Mouse (Mus musculus) retina, embryonic 14.5 days (tissue): Measurements from ENCODE around the gene Kdm2a.
"Not testable (repeated sequence)": the region's sequence is repeated elsewhere in the genome, so short reads cannot be mapped to it uniquely, and the experiment has no call there.

ENCODE experiments used
- DNase-seq: peaks from one replicate; pipeline ENCODE4 v3.0.0-alpha.2; 2015; ENCODE audit warnings: low spot score

Gene Kdm2a

DNA sequence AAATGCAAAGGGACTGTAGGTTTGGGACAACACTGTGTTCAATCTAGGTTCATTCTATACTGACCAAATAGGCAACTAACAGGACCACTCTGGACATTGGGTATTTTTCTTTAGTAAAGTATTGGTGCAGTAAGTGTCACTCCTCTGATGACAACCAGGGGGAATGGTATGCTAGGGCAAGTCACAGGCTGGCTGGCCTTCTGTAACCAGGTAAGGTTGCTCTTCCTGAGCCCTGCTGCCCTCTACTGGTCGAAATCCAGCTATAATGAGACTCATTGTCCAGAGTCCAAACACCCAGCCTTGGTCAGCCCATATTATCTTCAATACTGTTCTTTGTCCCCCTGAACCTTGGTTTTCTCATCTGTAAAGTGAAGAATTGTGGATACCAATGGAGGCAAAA, 19.1 kb upstream of the Kdm2a start:
- peak; percentile 85 for DNase-seq

DNA sequence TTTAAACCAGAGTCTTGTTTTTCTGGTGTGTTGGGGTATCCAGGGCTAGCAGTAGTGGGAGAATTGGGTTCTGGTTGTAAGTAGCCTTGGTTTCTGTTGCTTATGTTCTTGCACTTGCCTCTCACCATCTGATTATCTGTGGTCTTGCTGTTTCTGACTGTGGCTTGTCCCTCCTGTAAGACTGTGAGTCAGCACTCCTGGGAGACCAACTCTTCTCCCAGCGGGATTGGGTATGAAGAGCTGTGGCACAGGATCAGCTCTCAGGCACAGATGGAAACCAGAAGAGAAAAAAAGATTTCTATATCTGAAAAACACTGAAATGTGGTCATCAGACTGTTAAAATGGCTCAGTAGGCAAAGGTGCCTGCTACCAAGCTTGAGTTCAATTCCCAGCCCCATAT, 16.5 kb upstream of the Kdm2a start:
- no peak for DNase-seq

DNA sequence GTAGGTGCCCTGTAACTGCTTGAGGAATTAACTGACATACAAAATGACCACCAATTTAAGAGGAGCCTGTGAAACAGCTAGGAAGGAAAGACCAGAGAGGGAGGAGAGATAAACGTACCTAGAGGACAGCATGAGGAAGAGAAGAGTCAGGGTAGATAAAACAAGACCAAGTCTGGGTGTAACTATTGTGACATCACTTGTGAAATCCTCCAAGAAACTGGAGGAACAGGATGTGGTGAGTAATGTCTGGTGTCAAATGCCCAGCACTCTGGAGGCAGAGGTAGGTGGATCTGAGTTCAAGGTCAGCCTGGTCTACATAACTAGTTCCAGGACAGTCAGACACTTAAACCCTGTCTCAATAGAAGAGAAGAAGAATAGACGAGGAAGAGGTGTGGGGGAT, 11.0 kb upstream of the Kdm2a start:
- no peak for DNase-seq

DNA sequence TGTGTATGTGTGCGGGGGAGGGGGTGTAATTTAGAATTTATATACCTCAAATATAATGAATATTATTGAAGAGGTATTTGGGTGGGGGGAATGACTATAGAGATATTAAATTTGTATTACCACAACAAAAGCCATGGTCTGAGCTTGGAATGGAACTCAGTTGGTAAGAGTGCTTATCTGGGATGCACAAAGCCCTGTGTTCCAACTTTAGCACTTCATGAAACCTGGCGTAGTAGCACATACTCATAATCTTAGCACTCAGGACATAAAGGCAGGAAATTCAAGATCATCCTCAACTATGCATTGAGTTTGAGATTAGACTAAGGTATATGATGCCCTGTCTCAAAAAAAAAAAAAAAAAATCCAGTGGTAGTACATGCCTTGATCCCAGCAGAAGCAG, 6.8 kb upstream of the Kdm2a start:
- no peak for DNase-seq

DNA sequence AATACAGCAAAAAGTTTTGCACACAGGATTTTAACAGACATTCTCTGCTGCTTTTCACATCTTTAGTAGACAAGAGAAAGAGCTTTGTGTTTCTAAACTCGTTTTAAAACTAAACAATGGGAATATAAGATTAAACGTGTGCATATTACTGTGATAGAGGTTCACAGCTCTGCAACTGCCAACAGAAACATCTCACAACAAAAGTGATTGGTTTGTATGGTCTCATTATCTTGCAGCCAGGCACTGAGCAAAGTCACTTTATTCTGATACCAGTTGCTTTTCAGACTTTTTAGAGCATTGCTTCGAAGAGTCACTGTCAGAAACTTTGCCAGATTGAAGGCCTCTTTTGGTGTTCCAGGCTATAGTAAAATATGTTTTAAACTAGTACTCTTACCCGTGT, 874 bp upstream of the Kdm2a start:
- no peak for DNase-seq

DNA sequence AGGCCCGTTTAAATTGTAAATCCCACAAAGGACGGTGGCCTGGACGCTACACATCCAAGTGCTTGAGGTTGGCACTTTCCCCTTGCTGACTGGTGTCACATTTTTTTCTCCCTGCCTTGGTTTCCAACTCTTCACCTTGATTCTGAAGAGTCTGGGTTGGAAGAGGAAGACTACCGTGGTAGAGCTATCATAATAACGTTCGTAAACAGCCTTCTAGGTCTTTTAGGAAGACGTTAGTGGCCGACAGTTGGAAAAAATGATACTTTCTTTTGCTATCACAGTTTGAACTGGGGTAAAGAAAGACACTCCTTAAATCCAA, 504 bp upstream of the Kdm2a start:
- DNase-seq: no peak

DNA sequence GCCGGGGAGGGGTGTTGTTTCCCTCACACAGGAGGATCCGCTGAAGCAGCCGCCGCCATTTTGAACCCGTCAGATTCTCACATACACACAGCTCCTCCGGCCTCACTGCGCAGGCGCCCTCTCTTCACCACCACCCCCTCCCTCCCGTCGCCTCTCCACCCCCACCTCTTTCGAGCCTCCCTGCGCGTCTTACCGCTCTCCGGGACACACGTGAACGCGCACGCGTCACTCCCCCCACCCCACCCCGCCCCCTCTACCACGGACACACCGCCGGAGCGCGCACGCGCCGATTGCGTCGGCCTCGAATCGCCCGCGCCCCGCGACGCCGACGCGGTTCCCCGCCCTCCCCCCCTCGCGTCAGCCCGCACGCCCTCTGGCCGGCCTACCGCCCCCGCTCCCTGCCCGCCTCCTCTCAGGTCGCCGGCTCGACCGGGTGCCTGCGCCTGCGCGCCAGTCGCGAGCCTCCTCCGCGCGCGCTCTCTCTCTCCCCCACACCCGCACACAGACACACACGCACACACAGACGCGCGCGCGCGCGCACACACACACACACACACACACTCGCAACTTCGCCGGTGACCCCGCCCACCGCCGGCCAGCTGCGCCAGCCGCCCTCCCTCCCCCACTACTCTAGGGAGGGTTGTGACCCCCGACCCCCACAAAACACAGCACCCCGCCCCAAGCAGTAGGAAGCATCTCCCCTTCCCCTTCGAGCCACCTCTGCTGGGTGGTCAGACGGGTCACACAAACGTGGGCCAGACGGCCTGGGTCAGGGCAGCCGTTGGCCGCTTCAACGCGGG, 887 bp downstream of the Kdm2a start:
- DNase-seq: peak; percentile 99

DNA sequence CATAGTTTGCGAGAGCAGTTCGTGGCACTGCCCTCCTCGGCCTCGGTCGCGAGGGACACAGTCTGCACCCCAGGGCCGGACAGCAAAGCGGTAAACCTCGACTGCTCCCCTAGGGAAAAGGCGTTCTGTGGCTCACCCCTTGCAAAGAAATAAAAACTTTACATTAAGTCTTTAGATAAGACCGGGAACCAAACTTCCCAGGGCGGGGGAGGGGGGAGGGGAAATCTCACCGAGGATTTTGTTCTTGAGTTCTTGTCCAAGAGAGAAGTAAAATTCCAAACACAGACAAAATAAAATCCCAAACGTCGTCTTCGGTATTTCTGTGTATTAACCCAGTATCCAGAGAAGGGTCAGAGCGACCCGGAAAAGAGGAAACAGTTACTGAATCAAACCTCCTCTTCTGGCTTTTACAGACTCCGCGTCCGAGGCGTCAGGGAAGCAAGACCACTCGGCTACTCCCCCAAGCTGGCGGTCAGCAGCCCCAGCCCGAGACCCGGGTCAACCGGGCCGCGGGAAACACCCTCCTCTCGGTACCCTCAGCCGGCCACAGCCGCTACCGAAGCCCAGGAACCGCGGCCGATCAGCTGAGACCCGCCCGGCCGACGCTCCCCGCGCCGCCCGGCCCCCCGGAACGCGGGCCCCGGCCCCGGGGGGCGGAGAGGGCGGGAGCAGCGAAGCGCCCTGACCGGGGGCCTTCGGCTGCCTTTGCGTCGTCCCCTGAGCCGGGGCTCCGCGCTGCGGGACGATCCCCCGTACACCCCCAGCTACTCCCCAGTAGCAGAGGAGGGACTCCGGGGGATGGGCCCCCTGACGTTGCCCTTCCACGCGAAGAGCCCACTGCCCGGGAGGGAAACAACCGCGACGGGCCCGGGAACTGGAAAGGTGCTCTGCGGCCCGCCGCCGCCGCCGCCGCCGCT, 1.7 kb downstream of the Kdm2a start:
- peak; percentile 37 for DNase-seq

DNA sequence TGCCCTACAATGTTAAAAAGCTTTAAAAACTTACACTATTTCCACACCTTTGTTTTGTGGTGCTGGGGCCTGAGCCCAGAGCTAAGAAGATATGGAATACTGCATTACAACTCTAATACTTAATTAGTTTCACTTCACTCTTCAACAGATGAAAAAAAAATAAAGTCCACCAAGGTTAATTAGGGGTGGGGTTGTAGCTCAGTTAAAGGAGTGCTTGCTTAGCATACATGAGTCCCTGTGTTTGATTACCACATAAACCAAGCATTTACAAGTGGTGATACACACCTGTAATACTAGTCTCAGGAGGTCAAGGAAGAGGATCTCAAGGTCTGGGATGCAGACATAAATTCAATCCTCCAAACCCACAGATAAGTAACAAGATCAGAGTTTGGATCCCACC, 10.8 kb downstream of the Kdm2a start:
- DNase-seq: no peak

DNA sequence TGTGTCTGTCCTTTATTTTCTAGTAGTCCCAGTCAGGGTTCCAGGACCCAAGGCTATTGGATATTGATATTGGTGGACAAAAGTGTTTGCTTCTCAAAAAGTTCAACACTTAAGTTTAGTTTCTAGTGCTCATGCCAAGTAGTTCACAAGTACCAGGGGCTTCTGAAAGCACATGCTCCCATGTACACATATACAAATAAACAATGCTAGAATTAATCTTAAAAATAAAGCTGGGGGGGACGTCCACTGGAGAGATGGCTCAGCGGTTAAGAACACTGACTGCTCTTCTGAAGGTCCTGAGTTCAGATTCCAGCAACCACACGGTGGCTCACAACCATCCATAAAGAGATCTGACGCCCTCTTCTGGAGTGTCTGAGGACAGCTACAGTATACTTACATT, 13.1 kb downstream of the Kdm2a start:
- no peak for DNase-seq

DNA sequence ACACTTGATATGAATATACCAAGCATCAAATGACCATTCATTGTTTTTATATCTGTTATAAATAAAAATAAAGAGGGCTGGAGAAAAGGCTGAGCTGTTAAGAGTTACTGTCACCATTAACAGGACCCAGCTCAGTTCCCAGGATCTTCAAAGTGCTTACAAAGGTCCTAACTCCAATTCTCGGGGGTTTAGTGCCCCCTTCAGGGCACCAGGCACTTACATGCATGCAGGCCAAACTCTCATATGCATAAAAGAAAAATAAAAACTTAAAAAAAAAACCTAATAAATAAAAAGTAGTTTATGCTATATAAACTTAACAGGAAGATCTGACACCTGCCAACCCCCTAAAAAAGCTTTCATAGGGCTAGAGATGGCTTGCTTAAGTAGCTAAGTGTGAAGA, 13.8 kb downstream of the Kdm2a start:
- peak; percentile 25 for DNase-seq

DNA sequence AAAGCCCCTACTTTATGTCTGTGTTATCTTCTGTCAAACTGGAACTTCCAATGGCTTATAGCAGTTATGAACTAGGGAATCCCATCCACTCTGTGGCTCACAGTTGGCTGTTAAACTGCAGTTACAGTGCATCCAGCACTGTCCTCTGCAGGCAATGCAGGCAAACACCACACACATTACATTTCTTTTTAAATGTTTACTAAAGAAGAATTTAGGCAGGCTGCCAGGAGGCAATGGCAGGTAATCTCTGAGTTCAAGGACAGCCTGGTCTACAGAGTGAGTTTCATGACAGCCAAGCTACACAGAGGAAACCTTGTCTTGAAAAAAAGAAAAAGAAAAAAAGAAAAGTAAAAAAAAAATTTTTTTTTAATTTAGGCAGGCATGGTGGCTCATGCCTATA, 14.8 kb downstream of the Kdm2a start:
- DNase-seq: no peak

DNA sequence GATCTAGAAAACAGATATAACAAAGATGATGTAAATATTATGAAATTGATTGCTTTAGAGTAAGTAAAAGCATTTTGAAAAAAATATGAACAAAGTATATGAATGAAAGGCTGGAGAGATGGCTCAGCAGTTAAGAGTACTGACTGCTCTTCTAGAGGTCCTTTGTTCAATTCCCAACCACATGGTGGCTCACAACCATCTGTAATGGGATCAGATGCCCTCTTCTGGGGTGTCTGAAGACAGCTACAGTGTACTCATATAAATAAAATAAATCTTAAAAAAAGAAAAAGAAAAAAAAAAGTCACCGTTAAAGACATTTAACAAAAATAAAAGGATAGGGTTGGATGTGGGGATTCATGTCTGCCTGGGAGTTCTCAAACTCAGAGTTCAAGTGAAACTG, 15.8 kb downstream of the Kdm2a start:
- DNase-seq: not testable (repeated sequence)

DNA sequence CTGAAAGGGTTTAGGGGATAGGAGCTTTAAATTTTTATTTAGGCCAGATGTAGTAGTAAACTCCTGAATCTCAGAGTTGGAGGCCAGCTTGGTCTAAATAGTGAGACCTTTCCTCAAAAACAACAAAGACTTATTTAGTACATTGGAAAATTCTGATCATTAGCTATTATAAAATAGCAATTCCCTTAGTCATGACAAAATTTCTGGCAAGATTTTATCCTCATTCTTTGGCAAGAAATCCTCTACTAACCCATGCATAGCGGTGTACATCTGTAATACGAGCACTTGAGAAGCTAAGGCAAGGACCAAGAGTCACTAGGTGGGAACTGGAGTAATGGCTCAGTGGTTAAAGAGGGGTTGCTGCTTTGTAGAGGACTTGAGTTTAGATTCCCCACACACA, 27.4 kb downstream of the Kdm2a start:
- DNase-seq: no peak

DNA sequence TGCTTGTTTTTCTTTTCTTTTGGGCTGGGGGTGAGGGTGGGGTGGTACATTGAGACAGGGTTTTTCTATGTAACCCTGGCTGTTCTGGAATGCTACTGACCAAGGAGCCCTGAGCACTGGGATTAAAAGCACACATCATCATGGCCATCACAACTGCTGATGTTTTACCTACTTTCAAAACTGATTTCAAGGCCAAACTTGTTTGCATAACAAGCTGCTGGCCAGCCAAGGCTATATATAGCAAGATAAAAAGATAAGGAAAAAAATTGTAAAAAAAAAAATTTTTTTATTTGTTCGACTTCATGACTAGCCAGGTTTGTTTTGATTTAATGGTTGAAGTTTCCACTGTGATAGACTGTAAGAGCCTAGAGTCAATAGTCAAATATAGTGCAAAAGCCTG, 27.8 kb downstream of the Kdm2a start:
- DNase-seq: no peak

DNA sequence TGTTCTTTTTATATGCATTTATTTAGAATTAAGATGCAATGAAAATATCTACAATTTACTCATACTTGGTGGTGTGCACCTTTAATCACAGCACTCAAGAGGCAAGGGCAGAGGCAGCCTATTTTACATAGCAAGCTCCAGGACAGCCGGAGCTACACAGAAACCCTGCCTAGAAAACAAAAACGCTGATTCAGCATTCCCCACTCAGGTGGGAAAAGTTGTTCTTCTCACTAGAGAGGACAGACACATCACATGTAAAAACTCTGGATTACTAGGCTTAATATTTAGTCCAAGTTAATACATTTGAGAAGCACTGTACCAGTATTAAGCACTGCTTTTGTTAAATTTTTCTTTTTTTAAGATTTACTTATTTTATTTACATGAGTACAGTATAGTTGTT, 48.6 kb downstream of the Kdm2a start:
- no peak for DNase-seq

DNA sequence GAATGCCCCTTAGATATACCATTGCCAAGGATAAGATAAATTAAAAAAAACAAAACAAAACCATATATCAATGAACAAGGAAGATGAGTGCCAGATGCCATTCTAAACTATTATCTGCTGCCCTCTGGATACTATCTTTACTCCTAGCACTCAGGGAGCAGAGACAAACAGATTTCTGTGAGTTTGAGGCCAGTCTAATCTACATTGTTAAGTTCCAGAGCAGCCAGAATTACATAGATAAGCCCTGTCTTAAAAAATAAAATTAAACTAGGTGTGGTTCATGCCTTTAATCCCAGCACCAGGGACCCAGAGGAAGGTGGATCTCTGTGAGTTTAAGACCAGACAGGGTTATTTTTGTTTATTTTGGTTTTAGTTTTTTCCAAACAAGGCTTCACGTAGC, 51.6 kb downstream of the Kdm2a start:
- no peak for DNase-seq

DNA sequence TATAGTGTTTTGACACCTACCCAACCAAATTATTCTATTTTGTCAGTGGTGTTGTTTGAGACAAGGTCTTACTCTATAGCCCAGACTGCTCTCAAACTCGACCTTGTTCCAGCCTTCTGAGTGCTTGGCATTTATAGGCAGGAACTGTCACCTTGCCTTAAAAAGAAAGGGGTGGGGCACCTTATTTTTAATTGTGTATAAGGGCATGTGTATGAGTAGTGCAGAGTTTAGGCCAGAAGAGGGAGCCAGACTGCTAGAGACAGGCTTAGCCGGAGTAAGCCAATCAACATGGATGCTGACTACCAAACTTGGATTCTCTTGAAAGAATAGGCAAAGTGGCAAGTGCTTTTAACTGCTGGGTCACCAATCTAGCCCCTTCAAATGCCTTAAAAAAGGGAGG, 59.9 kb downstream of the Kdm2a start:
- DNase-seq: peak; percentile 83

DNA sequence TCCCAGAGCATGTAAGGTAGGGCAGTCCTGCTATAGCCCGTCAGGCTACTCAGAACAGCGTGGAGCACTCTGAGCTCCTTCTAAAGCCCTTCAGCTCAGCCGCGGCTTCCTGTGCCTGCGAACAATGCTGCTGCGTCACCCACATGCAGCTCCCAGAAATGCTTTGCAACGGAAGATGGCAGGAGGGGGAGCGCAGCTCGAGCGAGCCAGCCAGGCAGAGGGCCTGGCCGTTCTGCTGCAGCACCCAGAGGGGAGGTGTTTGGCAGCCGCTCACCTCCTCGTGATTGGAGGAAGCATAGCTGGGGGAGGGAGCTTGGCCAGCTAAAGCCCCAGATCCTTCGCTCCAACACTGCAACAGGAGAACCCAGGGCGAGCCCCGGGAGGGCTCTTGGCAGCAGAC, 64.3 kb downstream of the Kdm2a start:
- peak; percentile 93 for DNase-seq

DNA sequence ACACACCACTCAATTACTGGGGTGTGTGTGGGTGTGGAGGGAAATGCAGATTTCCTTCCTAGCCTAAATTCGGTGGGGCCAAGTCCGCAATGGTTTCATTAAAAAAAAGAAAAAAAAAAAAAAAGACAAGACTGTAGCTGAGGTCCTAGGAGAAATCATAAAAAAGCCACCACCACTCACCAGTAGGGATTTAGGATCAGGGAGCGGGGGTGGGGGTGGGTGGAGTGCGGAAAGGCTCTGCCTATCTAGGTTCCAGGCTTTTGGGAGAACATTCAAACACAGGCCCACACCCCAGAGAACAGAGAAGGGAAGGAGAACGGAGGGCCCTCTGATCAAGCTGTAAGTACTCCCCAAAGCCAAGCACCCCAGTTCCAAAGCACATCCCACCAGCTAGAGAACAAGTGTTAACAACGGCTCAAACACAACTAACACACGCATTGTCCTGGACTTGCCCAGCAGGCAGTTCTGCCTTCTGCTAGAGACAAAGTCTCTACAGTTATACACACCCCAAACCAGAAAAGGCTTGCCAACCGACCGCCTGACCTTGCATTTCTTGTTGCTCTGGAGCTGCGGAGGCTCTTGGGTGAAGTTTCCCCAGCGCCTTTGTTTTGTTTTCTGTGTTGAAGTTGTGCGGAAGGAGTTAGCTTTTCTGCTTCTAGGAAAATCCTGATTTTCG, 64.8 kb downstream of the Kdm2a start:
- peak; percentile 38 for DNase-seq

DNA sequence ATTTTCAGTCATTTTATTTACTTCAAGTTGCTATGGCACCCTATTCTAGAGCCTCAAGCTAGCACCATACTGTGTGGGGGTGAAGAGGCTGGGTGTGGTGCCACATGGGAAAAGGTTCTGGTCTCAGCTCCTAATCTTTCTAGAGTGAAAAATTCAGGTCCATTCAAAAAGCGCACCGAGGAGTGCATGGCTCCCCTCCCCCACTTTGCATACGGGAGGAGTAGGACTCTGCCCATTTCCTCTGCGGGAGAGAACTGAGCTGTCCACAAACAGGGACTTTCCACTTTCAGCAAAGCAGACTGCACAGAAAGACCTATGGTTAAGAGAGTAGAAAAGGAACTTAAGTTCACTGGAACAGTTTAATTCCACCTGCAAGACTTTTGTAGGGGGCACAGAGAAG, 65.4 kb downstream of the Kdm2a start:
- peak; percentile 55 for DNase-seq

DNA sequence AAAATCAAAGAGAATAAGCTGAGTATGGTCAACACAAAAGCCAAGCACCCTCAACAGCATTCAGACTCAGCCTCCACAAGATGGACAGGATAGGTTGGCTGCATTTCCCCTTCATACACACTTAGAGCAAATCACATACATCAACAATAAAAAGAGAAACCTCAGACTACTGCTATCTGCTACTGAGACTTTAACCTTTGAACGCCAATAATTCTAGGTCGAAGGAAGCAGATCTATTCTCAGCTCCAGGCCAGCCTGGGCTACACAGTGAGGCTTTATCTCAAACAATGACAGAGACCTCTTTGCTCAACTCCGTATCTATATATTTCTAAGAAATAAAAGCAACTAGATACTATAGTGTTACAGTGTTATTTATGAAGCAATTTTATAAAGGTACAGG, 66.8 kb downstream of the Kdm2a start:
- DNase-seq: no peak

DNA sequence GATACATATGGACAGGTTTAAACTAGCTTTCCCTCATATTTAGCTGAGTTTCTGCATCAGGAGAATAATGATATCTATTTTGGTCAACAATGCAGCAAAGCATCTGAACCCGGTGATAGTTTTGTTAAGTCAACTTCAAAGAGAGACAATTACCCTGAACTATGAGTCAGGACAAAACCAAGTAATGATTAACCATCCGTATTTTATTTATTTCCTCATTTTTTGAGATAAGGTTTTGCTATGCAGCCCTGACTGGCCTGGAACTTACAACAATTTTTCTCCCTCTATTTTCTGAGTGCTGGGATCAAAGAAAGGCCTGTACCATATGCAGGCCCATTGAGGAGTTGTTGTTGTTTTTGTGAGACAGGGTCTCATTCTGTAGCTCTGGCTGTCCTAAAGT, 67.5 kb downstream of the Kdm2a start:
- DNase-seq: no peak
